Mouse (Mus musculus) thymus, postnatal 0 days (tissue): Measurements from ENCODE around the gene Samd9l. TPM values are rescaled to one million over a fixed set of nuclear protein-coding genes. Genes with fewer than 3 reads are reported as not detected.
"Not testable (repeated sequence)": the region's sequence is repeated elsewhere in the genome, so short reads cannot be mapped to it uniquely, and the experiment has no call there.

ENCODE experiments used
- DNase-seq: peaks from one replicate; pipeline ENCODE4 v3.0.0-alpha.2; 2015; ENCODE audit warnings: low spot score
- polyA plus RNA-seq: library from polyadenylated mRNA; unstranded; fragments of >200 nt; fragmentation: Nextera tagmentation; extraction: Ambion mirVana; gene quantifications from 2 replicates; pipeline ENCODE4 v1.2.1, GENCODE M21; 2015

Samd9l gene
- polyA plus RNA-seq, 1 experiment from 2014 or later = 8.5 TPM

- DNase-seq = peak; percentile 1
Observed at GRCm38 (mm10) chr6:3343603-3344247, 55.6 kb downstream of the Samd9l start.

DNA sequence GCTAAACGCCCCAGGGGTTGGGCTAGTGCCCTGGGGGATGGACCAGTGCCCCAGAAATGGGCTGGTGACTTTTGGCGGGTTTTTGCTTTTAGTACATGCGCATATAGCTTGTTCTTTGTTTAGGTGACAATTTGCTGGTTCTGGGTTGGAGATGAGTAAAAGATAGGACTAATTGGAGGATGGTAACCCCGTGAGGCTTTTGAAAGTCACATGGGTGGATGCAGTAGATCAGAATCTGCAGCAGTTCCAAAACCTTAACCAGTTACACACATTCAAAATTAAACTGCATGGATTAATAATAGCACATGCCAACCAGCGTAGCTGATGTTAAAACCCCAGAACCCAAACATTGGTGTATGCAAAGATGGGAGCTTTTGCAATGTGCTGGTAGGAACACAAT lies 57.9 kb downstream of the Samd9l start:
- DNase-seq = no peak

DNA sequence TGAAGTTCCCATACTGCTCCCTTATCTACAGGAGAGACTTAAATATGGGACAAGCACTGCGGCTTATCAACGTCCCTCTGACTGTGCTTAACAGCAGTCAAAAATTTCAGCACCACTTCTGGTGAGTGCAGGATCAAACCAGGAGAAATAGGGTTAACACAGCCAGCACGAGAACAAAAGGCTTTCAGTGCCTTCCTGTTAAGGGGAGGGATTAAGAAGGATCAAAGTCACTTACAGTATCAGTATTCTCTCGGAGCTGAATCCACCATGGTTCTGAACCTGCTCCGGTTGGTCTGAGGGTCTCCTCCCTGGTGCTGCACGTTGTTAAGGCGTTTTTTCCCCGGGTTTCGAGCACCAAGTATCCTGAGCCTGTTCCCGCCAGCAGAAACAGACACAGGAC lies 58.4 kb downstream of the Samd9l start:
- DNase-seq = peak; percentile 4

GRCm38 (mm10) chr6:3339131-3339530 lies 60.2 kb downstream of the Samd9l start:
- DNase-seq = not testable (repeated sequence)

Other genes starting within 250 kb of the Samd9l start
- 0.93 and 0.94 TPM in 2 replicates for gene Hepacam2, start 98.7 kb upstream of the Samd9l start, polyA plus RNA-seq
- gene Vps50, start 98.8 kb upstream of the Samd9l start, polyA plus RNA-seq = 18.0 and 18.9 TPM in 2 replicates